Mouse (Mus musculus) B cell, adult 2 months (primary cell): Measurements from ENCODE around the gene Pus3.
"Not testable (repeated sequence)": the region's sequence is repeated elsewhere in the genome, so short reads cannot be mapped to it uniquely, and the experiment has no call there.

Source experiments
- DNase-seq, 2 experiments: peaks; one replicate each; pipeline ENCODE4 v3.0.0; 2022

The Pus3 gene

DNA sequence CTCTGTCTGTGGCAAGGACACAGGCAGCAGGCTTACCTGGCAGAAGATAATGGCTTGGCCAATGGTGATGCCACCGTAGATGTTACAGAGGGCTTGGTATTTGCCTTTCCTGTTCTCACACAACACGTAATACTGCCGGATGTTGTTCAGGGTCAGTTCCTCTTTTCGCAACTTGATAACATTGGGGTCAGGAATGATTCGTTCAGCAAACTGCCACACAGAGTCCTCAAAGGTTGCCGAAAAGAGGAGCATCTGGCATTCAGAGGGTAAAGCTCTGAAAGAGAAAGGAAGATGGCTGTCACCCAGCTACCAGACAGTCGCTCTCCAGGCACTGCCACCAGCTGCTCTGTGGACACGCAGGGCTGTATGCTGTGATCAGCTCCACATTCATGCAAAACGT, 11.7 kb upstream of the Pus3 start:
- peak; percentile 77 to 81 for DNase-seq

DNA sequence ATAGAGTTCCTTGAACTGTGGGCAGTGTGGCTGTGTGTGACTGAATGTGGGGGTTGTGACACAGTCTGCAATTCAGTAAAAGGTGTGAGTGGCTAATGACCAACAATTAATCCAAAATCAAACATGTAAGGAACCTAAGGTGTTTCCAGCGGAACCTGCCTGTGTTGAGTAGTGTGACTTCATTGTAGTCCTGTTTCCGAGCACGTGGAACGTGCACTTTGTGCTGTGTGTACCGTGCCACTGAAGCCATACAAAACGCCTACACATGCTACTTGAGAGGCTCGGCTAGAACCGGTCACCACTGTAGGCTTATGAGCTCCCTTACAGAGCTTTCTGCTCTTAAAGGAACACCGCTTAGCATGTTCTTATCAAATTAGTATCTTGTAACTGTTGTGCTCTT, 9.9 kb upstream of the Pus3 start:
- no peak for DNase-seq

DNA sequence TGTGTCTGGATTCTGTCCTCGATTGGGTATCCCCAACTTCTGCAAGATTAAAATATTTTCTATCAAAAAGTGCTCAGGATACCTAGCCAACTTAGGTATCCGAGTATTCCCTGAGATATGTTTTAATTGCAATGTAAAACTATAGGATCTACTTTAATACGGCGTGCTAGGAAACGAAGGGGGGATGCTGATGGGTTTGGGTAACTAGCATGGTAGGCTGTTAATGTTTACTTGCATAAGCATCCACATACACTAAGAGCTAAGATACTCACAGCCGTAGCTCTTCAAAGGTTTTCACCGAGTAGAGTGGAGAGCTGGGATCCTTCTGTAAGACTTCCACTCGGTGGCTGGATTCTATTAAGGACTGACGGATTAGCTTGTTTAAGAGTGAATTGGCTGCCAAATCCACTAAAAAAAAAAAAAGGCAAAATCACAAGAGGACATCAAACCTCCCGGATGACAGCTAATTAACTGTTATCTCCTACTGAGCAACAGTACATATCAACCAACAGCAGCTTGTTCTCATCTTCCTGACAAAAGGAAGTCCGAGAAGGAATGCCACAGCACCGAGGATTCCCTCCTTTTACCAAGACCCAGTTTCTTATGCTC, 1.8 kb upstream of the Pus3 start:
- DNase-seq: no peak

DNA sequence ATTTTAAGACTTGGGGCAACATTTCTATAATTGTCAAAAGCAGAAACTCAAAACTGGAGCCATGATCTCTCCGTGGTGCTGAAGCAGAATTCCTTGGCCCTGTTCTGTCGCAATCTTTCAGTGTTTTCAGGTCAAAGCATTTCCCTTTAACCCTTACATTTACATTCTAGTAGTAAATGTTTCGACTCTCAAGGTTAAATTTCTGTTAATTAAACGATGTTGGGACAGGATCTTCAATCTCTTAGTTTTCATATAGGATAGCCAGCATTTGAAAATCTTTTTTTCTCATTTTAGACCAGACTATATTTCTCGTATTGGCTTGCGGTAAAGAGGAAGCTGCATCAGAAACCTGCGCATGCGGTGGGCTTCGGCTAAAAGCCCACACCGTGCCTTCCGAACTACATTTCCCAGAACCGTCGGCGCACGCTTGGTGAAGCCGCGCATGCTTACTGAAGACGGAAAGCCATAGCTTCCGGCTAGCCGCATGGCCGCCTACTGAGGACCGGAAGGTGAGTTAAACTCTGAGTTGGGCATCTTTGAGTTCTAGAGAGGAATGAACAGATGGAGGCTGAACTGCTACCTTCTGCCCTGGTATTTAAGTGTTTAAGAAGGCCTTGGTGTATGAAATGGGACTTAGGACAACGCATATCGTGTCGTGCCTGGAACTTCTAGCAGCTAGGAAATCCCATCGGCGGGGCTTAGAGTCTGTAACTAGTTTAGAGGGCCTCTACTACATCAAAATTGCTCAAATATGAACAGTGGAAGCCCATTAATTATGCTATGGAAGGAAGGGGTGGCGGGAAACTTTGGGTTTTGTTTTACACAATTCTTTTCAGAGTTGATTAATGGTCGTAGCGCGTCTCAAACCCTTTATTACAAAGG, 855 bp downstream of the Pus3 start:
- peak; percentile 78 to 80 for DNase-seq

DNA sequence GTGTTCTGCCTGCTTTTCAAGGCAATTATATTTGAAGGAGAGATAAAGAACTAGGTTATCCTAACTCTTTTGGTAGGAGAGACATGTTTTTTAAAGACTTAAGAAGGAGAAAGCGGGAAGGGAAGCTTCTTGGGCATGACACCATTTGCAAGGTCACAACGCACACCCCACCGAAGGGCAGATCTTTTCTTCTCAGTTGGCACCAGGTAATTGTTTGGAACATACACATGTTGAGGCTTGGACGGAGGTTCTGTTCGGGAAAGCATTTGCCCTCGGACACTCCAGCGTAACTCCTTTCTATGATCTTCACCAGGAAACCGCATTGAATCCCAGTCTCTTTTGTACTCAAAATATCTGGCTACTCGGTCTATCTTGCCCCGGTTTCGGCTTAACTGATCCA, 2.7 kb downstream of the Pus3 start:
- DNase-seq: no peak

GRCm38 (mm10) chr9:35561583-35561982, 3.2 kb downstream of the Pus3 start:
- DNase-seq: no peak

- DNase-seq: no peak
Observed at GRCm38 (mm10) chr9:35564536-35565240, 6.3 kb downstream of the Pus3 start.

DNA sequence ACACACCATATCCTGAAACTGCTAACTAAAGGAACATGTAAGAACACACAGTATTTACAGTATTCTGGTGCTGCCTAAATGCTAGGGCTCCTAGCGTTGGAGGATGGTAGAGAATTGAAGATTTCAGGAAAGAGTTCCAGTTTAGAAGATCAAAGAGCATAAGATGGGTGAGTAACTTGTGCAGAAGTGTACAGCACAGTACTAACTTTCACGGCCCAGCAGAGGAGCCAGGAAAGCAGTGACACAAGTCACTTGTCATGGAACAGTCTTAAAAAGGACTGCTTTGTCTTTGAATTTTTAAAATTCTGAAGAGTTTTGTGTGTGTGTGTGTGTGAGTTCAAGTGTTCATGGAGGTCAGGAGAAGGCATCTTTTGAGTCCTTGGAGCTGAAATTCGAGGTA, 9.6 kb downstream of the Pus3 start:
- no peak for DNase-seq

DNA sequence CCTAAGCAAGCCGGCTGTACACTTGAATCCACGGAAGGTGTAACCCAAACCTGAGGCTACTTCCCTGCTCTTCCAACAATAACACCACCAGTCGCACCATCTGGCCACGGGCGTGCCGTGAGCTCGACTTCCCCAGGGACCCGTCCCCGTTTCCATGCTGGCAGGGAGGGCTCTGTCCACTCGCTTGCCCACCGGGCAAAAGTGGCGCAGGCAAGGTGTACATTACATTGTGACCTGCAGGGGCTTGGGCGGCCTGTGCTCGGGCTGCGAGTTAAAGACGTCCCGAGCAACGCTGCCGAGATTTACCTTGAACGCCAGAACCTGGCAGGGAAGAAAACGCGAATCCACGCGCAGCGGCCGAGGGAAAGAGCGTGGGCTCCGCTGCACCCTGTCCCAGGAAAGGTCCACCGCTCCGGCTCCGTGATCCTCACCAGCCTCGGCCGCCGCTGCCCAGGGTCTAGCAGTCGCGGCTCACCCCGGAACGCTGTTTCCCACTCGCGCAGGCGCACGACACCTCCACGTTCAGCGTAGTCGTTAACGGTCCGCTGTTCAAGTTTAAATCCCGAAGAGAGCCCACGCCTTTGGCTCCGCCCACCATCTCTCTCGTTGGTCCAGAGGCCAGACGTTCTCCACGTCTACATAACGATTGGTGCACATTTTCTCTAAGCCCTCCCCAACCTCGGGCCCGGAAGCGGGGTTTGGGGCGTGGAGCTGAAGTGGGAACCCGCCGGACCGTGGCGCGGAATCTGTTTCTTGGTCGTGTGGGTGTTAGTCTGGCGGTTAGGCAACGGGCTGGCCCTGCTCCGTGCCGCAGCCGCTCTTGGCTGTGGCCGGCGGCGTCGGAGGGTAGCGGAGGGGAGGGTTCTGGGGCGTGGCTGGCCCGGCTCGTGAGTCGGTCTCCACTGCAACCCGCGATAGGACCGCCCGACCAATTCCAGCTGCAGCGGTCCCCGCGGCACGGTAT, 11.5 kb downstream of the Pus3 start, which contains the start of the genes Pate2 and Hyls1:
TSS of gene Pate2 (plus strand) at position 714 of the 964 bp plus-strand sequence.
TSS of gene Hyls1 (minus strand) at position 828 of the 964 bp plus-strand sequence.
- peak; percentile 93 to 95 for DNase-seq

- no peak for DNase-seq
Observed at GRCm38 (mm10) chr9:35570663-35571062, 12.3 kb downstream of the Pus3 start.

GRCm38 (mm10) chr9:35574416-35574815, 16.0 kb downstream of the Pus3 start:
- no peak for DNase-seq

DNA sequence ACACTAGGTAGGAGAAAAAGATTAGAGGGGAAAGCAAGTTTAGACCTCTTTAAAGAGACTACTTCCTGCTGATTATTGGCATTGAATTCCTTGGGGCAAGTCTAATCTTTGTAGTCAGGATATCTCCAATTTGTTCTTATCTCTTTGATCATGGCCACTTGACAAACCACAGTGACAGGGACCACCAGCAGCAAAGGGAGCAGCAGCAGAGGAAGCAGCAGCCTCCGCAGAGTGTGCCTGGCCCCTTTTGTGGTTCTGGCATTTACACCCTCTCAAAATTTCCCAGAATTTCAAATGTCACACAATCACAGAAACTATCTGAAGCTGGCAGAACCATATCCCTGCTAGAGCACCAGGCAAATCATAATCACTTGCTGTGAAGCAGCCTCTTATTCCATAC, 29.3 kb downstream of the Pus3 start:
- DNase-seq: no peak

DNA sequence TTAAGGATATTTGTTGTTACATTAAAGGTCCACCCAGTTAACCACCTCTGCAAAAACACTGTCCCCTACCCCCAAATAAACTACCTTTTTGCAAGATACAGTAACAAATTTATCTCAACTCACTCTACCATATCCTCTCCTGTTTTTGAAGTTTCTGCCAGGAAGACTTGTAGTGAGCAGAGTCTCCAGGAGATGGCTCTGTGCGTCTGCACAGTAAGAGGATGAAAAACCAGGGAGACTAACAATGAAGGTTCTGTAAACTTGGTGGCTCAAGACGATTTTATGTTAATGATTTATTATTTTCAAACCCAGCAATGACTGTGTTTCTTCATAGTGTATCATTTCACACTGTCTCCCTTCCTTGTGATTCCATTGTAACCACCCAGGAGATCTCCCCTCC, 34.5 kb downstream of the Pus3 start:
- DNase-seq: no peak

DNA sequence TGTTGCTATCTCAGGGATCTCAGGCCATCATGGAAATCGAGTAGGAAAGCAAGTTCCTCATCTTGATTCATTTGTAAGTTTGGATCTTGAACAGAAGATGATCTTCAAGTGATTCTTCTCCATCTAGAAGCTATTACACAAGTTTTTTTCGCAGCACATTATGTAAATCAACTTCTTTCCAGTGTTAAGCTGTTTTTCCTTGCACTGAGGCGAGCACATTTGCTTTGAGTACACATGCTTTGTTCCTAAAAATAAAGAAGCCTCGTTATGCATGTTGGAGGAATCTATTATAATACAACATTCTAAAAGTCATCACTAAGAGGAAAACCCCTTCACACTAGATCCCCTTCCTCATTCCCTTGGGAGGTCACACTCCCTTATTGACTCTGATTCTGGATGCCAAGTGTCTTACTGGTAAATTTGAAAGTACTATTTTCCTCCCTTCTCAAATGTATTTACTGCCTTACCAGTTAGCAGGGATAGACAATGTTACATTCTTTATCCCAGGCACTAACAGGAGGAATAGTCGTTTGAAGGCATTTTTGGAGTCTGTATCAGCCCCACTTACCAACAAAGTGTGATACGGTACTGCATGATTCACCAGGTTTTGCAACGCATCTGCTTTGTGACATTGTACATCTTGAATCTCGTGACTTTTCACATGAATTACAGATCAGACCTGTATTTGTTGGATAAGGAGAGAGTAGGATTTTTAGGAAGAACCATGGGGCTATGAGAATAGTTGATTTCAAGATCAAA, 49.4 kb downstream of the Pus3 start:
- no peak for DNase-seq

GRCm38 (mm10) chr9:35611841-35612240, 53.4 kb downstream of the Pus3 start, which contains the start of gene Pate4:
Gene Pate4 (minus strand): TSS chr9:35611941.
- no peak for DNase-seq

DNA sequence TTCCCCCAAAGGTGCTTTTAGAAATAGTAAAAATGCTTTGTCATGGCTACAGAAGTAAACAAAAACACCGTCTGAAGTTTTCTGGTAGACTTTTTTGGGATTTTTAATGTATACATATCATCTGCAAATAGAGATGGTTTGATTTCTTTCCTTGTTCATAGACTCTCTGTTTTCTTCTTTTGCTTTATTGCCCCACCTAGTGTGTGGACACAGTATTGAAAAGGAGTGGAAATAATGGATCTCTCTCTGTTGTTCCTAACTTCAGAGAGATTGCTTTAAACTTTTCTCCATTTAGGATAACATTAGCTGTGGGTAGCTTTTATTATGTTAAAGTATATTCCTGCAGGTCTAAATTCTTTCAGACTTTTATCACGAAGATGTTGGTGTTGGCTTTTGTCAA, 55.6 kb downstream of the Pus3 start:
- no peak for DNase-seq

- not testable (repeated sequence) for DNase-seq
Observed at GRCm38 (mm10) chr9:35616784-35617183, 58.4 kb downstream of the Pus3 start.
